Mouse (Mus musculus): ENCODE results near the gene Celf3. TPM values are rescaled to one million over a fixed set of nuclear protein-coding genes. Genes with fewer than 3 reads are reported as not detected.
A peak's percentile ranks its signal among the peaks of the same experiment; 100 is the strongest.

The Celf3 gene
- total and polyA plus RNA-seq, 3 experiments, result 0.21 to 0.56 TPM; not detected in 1

GRCm38 (mm10) chr3:94457055-94457454 is 21.0 kb upstream of the Celf3 start:
- H3K27me3 ChIP-seq (replicated peaks), result no peaks in the 10 kb centered on the region
- no peak overlapping the region for H3K4me3 ChIP-seq (replicated peaks in 1 of 3; ENCODE audit: low read depth in 2 of 3, low read length in 2 of 3, poor library complexity in 1 of 3)
- TF ChIP-seq POLR2A (IDR thresholded peaks at IDR 0.05; ENCODE audit: low read depth, low read length), result no peak
- TF ChIP-seq MXI1 (IDR thresholded peaks at IDR 0.05; ENCODE audit: low read depth, low read length), result no peak
- no peak for TF ChIP-seq KAT2A (IDR thresholded peaks at IDR 0.05; ENCODE audit: insufficient replicate concordance, low read length)
- TF ChIP-seq CTCF (conservative IDR thresholded peaks at IDR 0.05 in 1 of 2, IDR thresholded peaks at IDR 0.05 in 1 of 2; ENCODE audit: low read depth in 2 of 2, low read length in 2 of 2), result no peak
- TF ChIP-seq BHLHE40 (IDR thresholded peaks at IDR 0.05; ENCODE audit: low read depth, low read length), result no peak
- no peak for TF ChIP-seq USF1 (IDR thresholded peaks at IDR 0.05; ENCODE audit: low read depth, low read length)
- no peak for TF ChIP-seq TBP (conservative IDR thresholded peaks at IDR 0.05; ENCODE audit: low read depth, low read length)
- TF ChIP-seq MAX (IDR thresholded peaks at IDR 0.05; ENCODE audit: low read length), result no peak
- TF ChIP-seq ZC3H11A (IDR thresholded peaks at IDR 0.05; ENCODE audit: low read depth, low read length), result no peak
- no peak for TF ChIP-seq MAFK (IDR thresholded peaks at IDR 0.05; ENCODE audit: insufficient replicate concordance, low read length)
- TF ChIP-seq MAZ (IDR thresholded peaks at IDR 0.05; ENCODE audit: low read depth, low read length), result no peak
- no peak for TF ChIP-seq GABPA (IDR thresholded peaks at IDR 0.05; ENCODE audit: insufficient replicate concordance, low read depth, low read length)
- no peak for TF ChIP-seq UBTF (IDR thresholded peaks at IDR 0.05; ENCODE audit: low read depth, low read length)
- no peak for TF ChIP-seq ZNF384 (IDR thresholded peaks at IDR 0.05; ENCODE audit: low read depth, low read length)
- no peak for TF ChIP-seq CHD2 (IDR thresholded peaks at IDR 0.05; ENCODE audit: low read length)
- TF ChIP-seq ETS1 (conservative IDR thresholded peaks at IDR 0.05; ENCODE audit: low read depth, low read length), result no peak
- peaks cover 3% of the 10 kb centered on the region for H3K9me3 ChIP-seq (replicated peaks; ENCODE audit: low read length)
- dilution Hi-C loops (cut with MboI; ENCODE audit: extremely low pct_ligation_motif_present, extremely low pct_unique_long_range_greater_than_20kb, low sequenced_read_pairs) (no loop called here), in situ Hi-C loops (cut with MboI; ENCODE audit: low pct_ligation_motif_present, low pct_unique_long_range_greater_than_20kb, low sequenced_read_pairs) (loop anchor here (25.0 kb wide), 1 partner anchor 155 kb away; no protein-coding TSS in a partner anchor)
- peaks cover 0 to 10% of the 10 kb centered on the region in 2 experiments for H3K36me3 ChIP-seq (replicated peaks in 1 of 2; ENCODE audit: control insufficient read depth in 1 of 2, insufficient read depth in 1 of 2, low read length in 1 of 2)
- no peaks in the 10 kb centered on the region for H3K79me2 ChIP-seq (replicated peaks; ENCODE audit: control insufficient read depth, extremely low read depth, insufficient read depth, poor library complexity, severe bottlenecking)
- DNase-seq (ENCODE audit: extremely low read depth), result no peak
- peak overlapping the region; percentile 42; the same call in 1 of the 2 replicates for H3K4me2 ChIP-seq (ENCODE audit: insufficient read depth, low read depth, poor library complexity, severe bottlenecking)
- H3K9ac ChIP-seq (ENCODE audit: insufficient read depth, low read depth), result no peak overlapping the region
- no peak overlapping the region for H3K27ac ChIP-seq (ENCODE audit: insufficient read depth, low read depth)
- peaks cover 0 to 9% of the 10 kb centered on the region in 2 experiments; a peak in 2 of 4 replicates for H3K4me1 ChIP-seq (ENCODE audit: control insufficient read depth in 1 of 2, insufficient read depth in 2 of 2)

- H3K4me2 ChIP-seq (ENCODE audit: insufficient read depth, low read depth, poor library complexity, severe bottlenecking), result no peak overlapping the region
- no peak for DNase-seq (ENCODE audit: extremely low read depth)
- TF ChIP-seq USF1 (IDR thresholded peaks at IDR 0.05; ENCODE audit: low read depth, low read length) (no peak), MAX (IDR thresholded peaks at IDR 0.05; ENCODE audit: low read length) (no peak), NELFE (IDR thresholded peaks at IDR 0.05; ENCODE audit: low read depth, low read length) (no peak), ETS1 (conservative IDR thresholded peaks at IDR 0.05; ENCODE audit: low read depth, low read length) (no peak), ZKSCAN1 (IDR thresholded peaks at IDR 0.05; ENCODE audit: borderline replicate concordance, low read depth, low read length) (no peak), ZNF384 (IDR thresholded peaks at IDR 0.05; ENCODE audit: low read depth, low read length) (no peak), MYC (IDR thresholded peaks at IDR 0.05; ENCODE audit: low read depth, low read length) (no peak), MAZ (IDR thresholded peaks at IDR 0.05; ENCODE audit: low read depth, low read length) (no peak), NRF1 (IDR thresholded peaks at IDR 0.05; ENCODE audit: low read depth, low read length) (no peak)
- no peak overlapping the region for H3K9ac ChIP-seq (ENCODE audit: insufficient read depth, low read depth)
- H3K36me3 ChIP-seq (replicated peaks in 1 of 2; ENCODE audit: control insufficient read depth in 1 of 2, insufficient read depth in 1 of 2, low read length in 1 of 2), result no peaks in the 10 kb centered on the region
- H3K9me3 ChIP-seq (replicated peaks; ENCODE audit: low read length), result peaks cover 3% of the 10 kb centered on the region
- in situ Hi-C loops (cut with MboI; ENCODE audit: low pct_ligation_motif_present, low pct_unique_long_range_greater_than_20kb, low sequenced_read_pairs), result loop anchor here (25.0 kb wide), 1 partner anchor 152 kb away; no protein-coding TSS in a partner anchor
- peaks cover 0 to 9% of the 10 kb centered on the region in 2 experiments; a peak in 2 of 4 replicates for H3K4me1 ChIP-seq (ENCODE audit: control insufficient read depth in 1 of 2, insufficient read depth in 2 of 2)
- H3K79me2 ChIP-seq (replicated peaks; ENCODE audit: control insufficient read depth, extremely low read depth, insufficient read depth, poor library complexity, severe bottlenecking), result no peaks in the 10 kb centered on the region
- no peak overlapping the region for H3K4me3 ChIP-seq (replicated peaks in 1 of 3; ENCODE audit: low read depth in 2 of 3, low read length in 2 of 3, poor library complexity in 1 of 3)
- dilution Hi-C loops (cut with MboI; ENCODE audit: extremely low pct_ligation_motif_present, extremely low pct_unique_long_range_greater_than_20kb, low sequenced_read_pairs), result no loop called here
- no peak overlapping the region for H3K27ac ChIP-seq (ENCODE audit: insufficient read depth, low read depth)
- H3K27me3 ChIP-seq (replicated peaks), result no peaks in the 10 kb centered on the region
Observed at GRCm38 (mm10) chr3:94459834-94460233, 18.3 kb upstream of the Celf3 start.

Measured in CH12.LX (cell line).